Mouse (Mus musculus) midbrain, embryonic 13.5 days (tissue): ENCODE measurements around the gene 4930430F08Rik. TPM values are rescaled to one million over a fixed set of nuclear protein-coding genes. Genes with fewer than 3 reads are reported as not detected.
"Not testable (repeated sequence)": the region's sequence is repeated elsewhere in the genome, so short reads cannot be mapped to it uniquely, and the experiment has no call there.

Experiments
- ATAC-seq: fragments of 200-750 bp; cut with Nextera tagmentation; 2 replicates; pipeline ENCODE4 v1.8.0; 2017; ENCODE audit warnings: mild to moderate bottlenecking, moderate TSS enrichment, moderate library complexity
- H3K27ac ChIP-seq: fragments of 300-500 bp; sonication (generic); 2 replicates; pipeline ENCODE4 v1.5.1; 2015; ENCODE audit warnings: inconsistent platforms, mild to moderate bottlenecking, moderate library complexity
- H3K27me3 ChIP-seq: fragments of 300-500 bp; sonication (generic); 2 replicates; pipeline ENCODE4 v1.6.1; 2015; ENCODE audit warnings: mild to moderate bottlenecking, inconsistent platforms
- H3K36me3 ChIP-seq: fragments of 300-500 bp; sonication (generic); 2 replicates; pipeline ENCODE4 v1.6.1; 2015; ENCODE audit warnings: mild to moderate bottlenecking, inconsistent platforms
- H3K4me1 ChIP-seq: fragments of 300-500 bp; sonication (generic); replicated peaks from 2 replicates; pipeline ENCODE4 v1.6.1; 2015; ENCODE audit warnings: inconsistent platforms
- H3K4me2 ChIP-seq: fragments of 300-500 bp; sonication (generic); replicated peaks from 2 replicates; pipeline ENCODE4 v1.6.1; 2015; ENCODE audit warnings: moderate library complexity, mild to moderate bottlenecking, inconsistent platforms
- H3K4me3 ChIP-seq: fragments of 300-500 bp; sonication (generic); replicated peaks from 2 replicates; pipeline ENCODE4 v1.5.1; 2015; ENCODE audit warnings: mild to moderate bottlenecking, inconsistent platforms
- H3K9ac ChIP-seq: fragments of 300-500 bp; sonication (generic); replicated peaks from 2 replicates; pipeline ENCODE4 v1.6.1; 2015; ENCODE audit warnings: mild to moderate bottlenecking, inconsistent platforms
- H3K9me3 ChIP-seq: fragments of 300-500 bp; sonication (generic); 2 replicates; pipeline ENCODE4 v1.6.1; 2016; ENCODE audit warnings: mild to moderate bottlenecking, inconsistent platforms
- WGBS: fragments of 180-500 bp; shearing (Covaris S2); methylation state at CpG from one replicate; pipeline ENCODE4 v1.1.7; 2015; 5-methylcytosine and 5-hydroxymethylcytosine counted together
- polyA plus RNA-seq: library from polyadenylated mRNA; unstranded; fragments of >200 nt; fragmentation: Nextera tagmentation; extraction: Ambion mirVana; gene quantifications from 2 replicates; pipeline ENCODE4 v1.2.1, GENCODE M21; 2015

4930430F08Rik gene
- polyA plus RNA-seq, 1 experiment from 2014 or later: 13.4 TPM

GRCm38 (mm10) chr10:100575294-100575693 lies 14.9 kb downstream of the 4930430F08Rik start:
- H3K4me2 ChIP-seq: no peak overlapping the region
- H3K36me3 ChIP-seq: peaks cover 39% of the 10 kb centered on the region
- no peak for ATAC-seq
- no peaks in the 10 kb centered on the region for H3K4me1 ChIP-seq
- H3K27ac ChIP-seq: no peak overlapping the region
- H3K9ac ChIP-seq: no peak overlapping the region
- no peaks in the 10 kb centered on the region for H3K9me3 ChIP-seq
- 94% methylated on average over 7 of the region's 7 CpGs for whole genome bisulfite sequencing
- H3K4me3 ChIP-seq: no peak overlapping the region
- H3K27me3 ChIP-seq: no peaks in the 10 kb centered on the region

- Histone ChIP-seq H3K27ac (no peak overlapping the region), H3K9ac (no peak overlapping the region), H3K4me2 (no peak overlapping the region), H3K27me3 (no peaks in the 10 kb centered on the region), H3K4me1 (no peaks in the 10 kb centered on the region), H3K9me3 (no peaks in the 10 kb centered on the region), H3K36me3 (peaks cover 39% of the 10 kb centered on the region), H3K4me3 (no peak overlapping the region)
- ATAC-seq: no peak
- 93% methylated on average over 7 of the region's 7 CpGs for WGBS
These were observed 15.6 kb downstream of the 4930430F08Rik start for GRCm38 (mm10) chr10:100574505-100575149.

GRCm38 (mm10) chr10:100571707-100572106 lies 18.5 kb downstream of the 4930430F08Rik start:
- no peak overlapping the region for H3K9ac ChIP-seq
- H3K4me2 ChIP-seq: no peak overlapping the region
- H3K4me3 ChIP-seq: no peak overlapping the region
- ATAC-seq: no peak
- 93% methylated on average over 3 of the region's 3 CpGs for WGBS
- H3K9me3 ChIP-seq: no peaks in the 10 kb centered on the region
- no peak overlapping the region for H3K27ac ChIP-seq
- peaks cover 41% of the 10 kb centered on the region for H3K36me3 ChIP-seq
- H3K27me3 ChIP-seq: no peaks in the 10 kb centered on the region
- no peaks in the 10 kb centered on the region for H3K4me1 ChIP-seq

- WGBS: 94% methylated on average over 3 of the region's 3 CpGs
- no peak for ATAC-seq
- no peak overlapping the region for H3K4me2 ChIP-seq
- H3K9me3 ChIP-seq: no peaks in the 10 kb centered on the region
- no peak overlapping the region for H3K4me3 ChIP-seq
- H3K36me3 ChIP-seq: peaks cover 33% of the 10 kb centered on the region
- no peaks in the 10 kb centered on the region for H3K27me3 ChIP-seq
- no peak overlapping the region for H3K27ac ChIP-seq
- H3K9ac ChIP-seq: no peak overlapping the region
- no peaks in the 10 kb centered on the region for H3K4me1 ChIP-seq
These were observed 26.1 kb downstream of the 4930430F08Rik start for GRCm38 (mm10) chr10:100564112-100564511.

GRCm38 (mm10) chr10:100560194-100560883 lies 29.9 kb downstream of the 4930430F08Rik start:
- not testable (repeated sequence) for ATAC-seq, H3K9me3 ChIP-seq
- 94% methylated on average over 3 of the region's 3 CpGs for WGBS

GRCm38 (mm10) chr10:100556566-100557175 lies 33.6 kb downstream of the 4930430F08Rik start:
- ATAC-seq: no peak
- Histone ChIP-seq H3K4me2 (no peak overlapping the region), H3K9me3 (no peaks in the 10 kb centered on the region), H3K27ac (no peak overlapping the region), H3K27me3 (no peaks in the 10 kb centered on the region), H3K4me3 (no peak overlapping the region), H3K4me1 (no peaks in the 10 kb centered on the region), H3K9ac (no peak overlapping the region), H3K36me3 (peaks cover 16% of the 10 kb centered on the region)
- 76% methylated on average over 3 of the region's 3 CpGs for WGBS

More at GRCm38 (mm10) chr10:100560194-100560883, 29.9 kb downstream of the 4930430F08Rik start:
- not testable (repeated sequence) for H3K4me3 ChIP-seq, H3K4me2 ChIP-seq, H3K27me3 ChIP-seq, H3K9ac ChIP-seq, H3K27ac ChIP-seq, H3K4me1 ChIP-seq
- H3K36me3 ChIP-seq: peaks cover 23% of the 10 kb centered on the region

GRCm38 (mm10) chr10:100524499-100525390 lies 65.5 kb downstream of the 4930430F08Rik start:
- Histone ChIP-seq H3K27me3 (no peaks in the 10 kb centered on the region), H3K9ac (no peak overlapping the region), H3K36me3 (peaks cover 13% of the 10 kb centered on the region; the same call in 1 of the 2 replicates), H3K9me3 (no peaks in the 10 kb centered on the region), H3K4me2 (no peak overlapping the region), H3K4me3 (no peak overlapping the region), H3K27ac (no peak overlapping the region), H3K4me1 (no peaks in the 10 kb centered on the region)
- 94% methylated on average over 9 of the region's 9 CpGs for WGBS
- no peak for ATAC-seq

GRCm38 (mm10) chr10:100522330-100522729 lies 67.9 kb downstream of the 4930430F08Rik start:
- no peaks in the 10 kb centered on the region for H3K9me3 ChIP-seq
- WGBS: 87% methylated on average over 9 of the region's 9 CpGs
- no peak overlapping the region for H3K27ac ChIP-seq
- peaks cover 14% of the 10 kb centered on the region; the same call in 1 of the 2 replicates for H3K36me3 ChIP-seq
- H3K4me1 ChIP-seq: no peaks in the 10 kb centered on the region
- no peak overlapping the region for H3K4me2 ChIP-seq
- ATAC-seq: no peak
- H3K27me3 ChIP-seq: no peaks in the 10 kb centered on the region
- H3K4me3 ChIP-seq: no peak overlapping the region
- H3K9ac ChIP-seq: no peak overlapping the region

Other genes starting within 250 kb of the 4930430F08Rik start
- not detected in 2 replicates for gene Gm4302, start 249.6 kb downstream of the 4930430F08Rik start, polyA plus RNA-seq
- not detected in 2 replicates for gene Gm4303, start 244.5 kb downstream of the 4930430F08Rik start, polyA plus RNA-seq
- gene Gm4305, start 239.3 kb downstream of the 4930430F08Rik start, polyA plus RNA-seq: not detected in 2 replicates
- gene Gm4307, start 229.1 kb downstream of the 4930430F08Rik start, polyA plus RNA-seq: not detected in 2 replicates
- gene Gm4312, start 207.9 kb downstream of the 4930430F08Rik start, polyA plus RNA-seq: not detected in 2 replicates
- gene Tmtc3, start 103.1 kb downstream of the 4930430F08Rik start, polyA plus RNA-seq: 11.8 and 13.7 TPM in 2 replicates
- gene Cep290, start 102.9 kb downstream of the 4930430F08Rik start, polyA plus RNA-seq: 6.9 and 7.0 TPM in 2 replicates
- gene 1700017N19Rik, start 61 bp upstream of the 4930430F08Rik start, polyA plus RNA-seq: 0.13 TPM in 1 of 2 replicates, not detected in the other